Mouse (Mus musculus) thymus, adult 2 months (tissue): ENCODE measurements around the gene 4930486L24Rik.

ENCODE experiments used
- CTCF ChIP-seq: fragments of 200-500 bp; IDR thresholded peaks from 2 replicates; pipeline ENCODE4 v1.5.1; 2012; ENCODE audit warnings: mild to moderate bottlenecking, control low read depth, low read length, moderate library complexity, borderline replicate concordance; ENCODE audit not compliant: control insufficient read depth, poor library complexity, insufficient read depth; ENCODE audit errors: extremely low read depth
- POLR2A ChIP-seq: fragments of 200-500 bp; IDR thresholded peaks from 2 replicates; pipeline ENCODE4 v1.6.1; 2012; ENCODE audit warnings: mild to moderate bottlenecking, low read length, control low read depth, moderate library complexity; ENCODE audit not compliant: control insufficient read depth, poor library complexity, insufficient read depth; ENCODE audit errors: extremely low read depth

- no peak for TF ChIP-seq CTCF
- TF ChIP-seq POLR2A = no peak
Observed at GRCm38 (mm10) chr13:60897328-60897727, 33.1 kb upstream of the 4930486L24Rik start, which contains the start of gene Ctla2b.
